Mouse (Mus musculus) testis, adult 2 months (tissue): ENCODE measurements around the gene Mms19. TPM values are rescaled to one million over a fixed set of nuclear protein-coding genes. Genes with fewer than 3 reads are reported as not detected.

ENCODE experiments used
- H3K27ac ChIP-seq: fragments of 200-500 bp; 2 replicates; pipeline ENCODE4 v1.5.1; 2012; ENCODE audit warnings: low read depth, low read length; ENCODE audit not compliant: control insufficient read depth, insufficient read depth
- H3K27me3 ChIP-seq: fragments of 200-500 bp; 2 replicates; pipeline ENCODE4 v1.6.1; 2012; ENCODE audit warnings: mild to moderate bottlenecking, low read length, moderate library complexity; ENCODE audit not compliant: control insufficient read depth, insufficient read depth
- H3K36me3 ChIP-seq: fragments of 200-500 bp; 2 replicates; pipeline ENCODE4 v1.6.1; 2012; ENCODE audit warnings: mild to moderate bottlenecking, low read length; ENCODE audit not compliant: control insufficient read depth, insufficient read depth
- H3K4me1 ChIP-seq: fragments of 200-500 bp; 2 replicates; pipeline ENCODE4 v1.6.1; 2012; ENCODE audit warnings: low read length; ENCODE audit not compliant: control insufficient read depth, insufficient read depth
- H3K4me3 ChIP-seq: fragments of 200-500 bp; 2 replicates; pipeline ENCODE4 v1.5.1; 2012; ENCODE audit warnings: low read depth, mild to moderate bottlenecking, low read length, moderate library complexity, mixed read lengths; ENCODE audit not compliant: control insufficient read depth
- CTCF ChIP-seq: fragments of 200-500 bp; IDR thresholded peaks from 2 replicates; pipeline ENCODE4 v1.5.1; 2012; ENCODE audit warnings: low read depth, mild to moderate bottlenecking, inconsistent platforms, low read length, moderate library complexity; ENCODE audit not compliant: control insufficient read depth, insufficient read depth, insufficient replicate concordance
- POLR2A ChIP-seq: fragments of 200-500 bp; IDR thresholded peaks from 2 replicates; pipeline ENCODE4 v1.6.1; 2012; ENCODE audit warnings: low read depth, mild to moderate bottlenecking, inconsistent platforms, low read length, moderate library complexity; ENCODE audit not compliant: control insufficient read depth
- polyA plus RNA-seq: library from polyadenylated mRNA; depleted of rRNA; stranded (reverse); fragments of >200 nt; gene quantifications from 2 replicates; pipeline ENCODE4 v1.2.3, GENCODE M21; 2012; rRNA removed

Mms19 gene
- polyA plus RNA-seq, 1 experiment, result 46.5 TPM

DNA sequence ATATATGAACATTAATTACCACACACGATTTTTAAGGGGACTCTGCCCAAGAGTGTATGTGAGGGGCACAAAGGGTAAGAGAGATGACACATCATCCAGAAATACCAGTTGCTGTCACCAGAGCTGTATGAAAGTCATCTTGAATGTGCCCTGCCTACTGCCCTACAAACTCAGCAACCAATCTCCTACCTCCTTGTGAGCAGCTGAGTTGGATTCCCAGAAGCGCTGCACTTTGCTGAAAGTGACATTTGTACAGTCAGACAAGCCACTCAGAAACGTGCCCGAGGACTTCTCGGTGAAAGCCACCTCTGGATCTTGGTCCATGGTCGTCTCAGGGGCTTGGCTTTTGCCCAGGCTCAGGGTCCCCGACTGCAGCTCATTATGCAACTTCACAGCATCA is 86.0 kb downstream of the Mms19 start:
- H3K4me1 ChIP-seq, result peaks cover 3% of the 10 kb centered on the region; the same call in 1 of the 2 replicates
- TF ChIP-seq CTCF (no peak), POLR2A (no peak)
- peaks cover 1% of the 10 kb centered on the region for H3K36me3 ChIP-seq
- peak overlapping the region; percentile 96 for H3K4me3 ChIP-seq
- H3K27me3 ChIP-seq, result no peaks in the 10 kb centered on the region
- peak overlapping the region; percentile 70; the same call in 1 of the 2 replicates for H3K27ac ChIP-seq

Other genes with a start within 250 kb of the Mms19 start
- gene Slit1, start 237.5 kb downstream of the Mms19 start, polyA plus RNA-seq, result 9.6 and 11.7 TPM in 2 replicates
- gene Arhgap19, start 179.1 kb downstream of the Mms19 start, polyA plus RNA-seq, result 33.9 and 39.1 TPM in 2 replicates
- gene Frat1, start 151.2 kb downstream of the Mms19 start, polyA plus RNA-seq, result 103 and 140 TPM in 2 replicates
- 47.7 and 64.2 TPM in 2 replicates for gene Frat2, start 133.0 kb downstream of the Mms19 start, polyA plus RNA-seq
- gene Rrp12, start 85.0 kb downstream of the Mms19 start, polyA plus RNA-seq, result 29.5 and 32.3 TPM in 2 replicates
- gene Pgam1, start 69.2 kb downstream of the Mms19 start, polyA plus RNA-seq, result 58.2 and 64.2 TPM in 2 replicates
- gene Exosc1, start 47.7 kb downstream of the Mms19 start, polyA plus RNA-seq, result 27.5 and 28.5 TPM in 2 replicates
- gene Zdhhc16, start 47.7 kb downstream of the Mms19 start, polyA plus RNA-seq, result 34.8 and 44.9 TPM in 2 replicates
- gene Ubtd1, start 606 bp upstream of the Mms19 start, polyA plus RNA-seq, result 282 and 310 TPM in 2 replicates
- gene Ankrd2, start 54.8 kb upstream of the Mms19 start, polyA plus RNA-seq, result 0.62 and 0.63 TPM in 2 replicates
- 10.8 and 11.7 TPM in 2 replicates for gene Hoga1, start 64.5 kb upstream of the Mms19 start, polyA plus RNA-seq
- 1,397 and 1,535 TPM in 2 replicates for gene 4933411K16Rik, start 71.1 kb upstream of the Mms19 start, polyA plus RNA-seq
- 190 TPM in 2 replicates for gene Morn4, start 105.2 kb upstream of the Mms19 start, polyA plus RNA-seq
- gene Pi4k2a, start 109.3 kb upstream of the Mms19 start, polyA plus RNA-seq, result 27.2 and 27.8 TPM in 2 replicates
- gene Avpi1, start 147.9 kb upstream of the Mms19 start, polyA plus RNA-seq, result 8.4 and 10.8 TPM in 2 replicates
- 5.5 and 5.9 TPM in 2 replicates for gene Marveld1, start 166.2 kb upstream of the Mms19 start, polyA plus RNA-seq
- 57.8 and 60.3 TPM in 2 replicates for gene Zfyve27, start 182.8 kb upstream of the Mms19 start, polyA plus RNA-seq
- 0.10 TPM in 1 of 2 replicates, not detected in the other for gene Sfrp5, start 221.1 kb upstream of the Mms19 start, polyA plus RNA-seq